Mouse (Mus musculus): ENCODE measurements around the gene Carns1.

GRCm38 (mm10) chr19:4217140-4217539 is 41.9 kb upstream of the Carns1 start:
- TF ChIP-seq POLR2A (IDR thresholded peaks at IDR 0.05; ENCODE audit: insufficient read depth, low read depth, low read length): no peak
- TF ChIP-seq CTCF (IDR thresholded peaks at IDR 0.05): no peak
